Mouse (Mus musculus) left cerebral cortex, adult 6 months (tissue): ENCODE data around the gene Tnnt3. TPM values are rescaled to one million over a fixed set of nuclear protein-coding genes. Genes with fewer than 3 reads are reported as not detected.

Experiments used
- long read RNA-seq, 2 experiments: library from polyadenylated mRNA; unstranded; transcript quantifications; one replicate each; pipeline ENCODE4 v2.0.0; 2019 to 2020
- polyA plus RNA-seq: library from polyadenylated mRNA; unstranded; fragments of <200 nt; fragmentation: Nextera tagmentation; gene quantifications from 2 replicates; pipeline ENCODE4 v1.2.3, GENCODE M21; 2021

Gene Tnnt3
- 0.30 TPM in 1 of 2 replicates, not detected in the other for polyA plus RNA-seq
- long read RNA-seq, experiment 1, partial matches to known transcripts = 1 of 1 reads
- long read RNA-seq, experiment 1, other reads (novel, unspliced or antisense) = 0 of 1 reads
- long read RNA-seq, experiment 2 = 0 reads

GRCm38 (mm10) chr7:142498575-142498974 lies at the start of gene Tnnt3:
Tnnt3 (plus strand) TSS chr7:142498836.

GRCm38 (mm10) chr7:142460636-142461077 lies 38.0 kb upstream of the Tnnt3 start, which contains the start of gene Lsp1:
Lsp1 (plus strand) TSS chr7:142460809.

GRCm38 (mm10) chr7:142532671-142533058 lies 34.0 kb downstream of the Tnnt3 start, which contains the start of gene Mrpl23:
Mrpl23 (plus strand) TSS chr7:142532686.

Other genes with a start within 250 kb of the Tnnt3 start
- not detected in 2 replicates for gene Gm2431, start 240.5 kb upstream of the Tnnt3 start, polyA plus RNA-seq
- not detected in 2 replicates for gene Gm4559, start 224.5 kb upstream of the Tnnt3 start, polyA plus RNA-seq
- not detected in 2 replicates for gene Krtap5-1, start 201.7 kb upstream of the Tnnt3 start, polyA plus RNA-seq
- gene Krtap5-4, start 195.3 kb upstream of the Tnnt3 start, polyA plus RNA-seq = not detected in 2 replicates
- gene Ifitm10, start 125.1 kb upstream of the Tnnt3 start, polyA plus RNA-seq = 30.4 and 46.7 TPM in 2 replicates
- not detected in 2 replicates for gene Gm49369, start 116.2 kb upstream of the Tnnt3 start, polyA plus RNA-seq
- 400 and 569 TPM in 2 replicates for gene Ctsd, start 110.8 kb upstream of the Tnnt3 start, polyA plus RNA-seq
- gene Syt8, start 64.0 kb upstream of the Tnnt3 start, polyA plus RNA-seq = not detected in 2 replicates
- 0.99 and 1.4 TPM in 2 replicates for gene Tnni2, start 57.0 kb upstream of the Tnnt3 start, polyA plus RNA-seq
- 3.4 and 4.0 TPM in 2 replicates for gene Lsp1, start 38.0 kb upstream of the Tnnt3 start, polyA plus RNA-seq
- 30.3 and 54.8 TPM in 2 replicates for gene Mrpl23, start 33.9 kb downstream of the Tnnt3 start, polyA plus RNA-seq
- 5.7 and 16.9 TPM in 2 replicates for gene Igf2, start 168.0 kb downstream of the Tnnt3 start, polyA plus RNA-seq
- gene Gm49394, start 171.1 kb downstream of the Tnnt3 start, polyA plus RNA-seq = 0.03 TPM in 1 of 2 replicates, not detected in the other
- gene Ins2, start 244.5 kb downstream of the Tnnt3 start, polyA plus RNA-seq = not detected in 2 replicates